Mouse (Mus musculus) G1E (cell line): ENCODE data around the gene Tssc4.

Source experiments
- CTCF ChIP-seq: IDR thresholded peaks from 2 replicates; pipeline ENCODE4 v1.5.1; 2012; ENCODE audit warnings: low read depth, low read length, inconsistent platforms, mixed read lengths
- GATA1 ChIP-seq: IDR thresholded peaks from 2 replicates; pipeline ENCODE4 v1.6.1; 2012; ENCODE audit warnings: borderline replicate concordance, low read length, inconsistent platforms, mixed read lengths
- TAL1 ChIP-seq: conservative IDR thresholded peaks from 2 replicates; pipeline ENCODE4 v1.6.1; 2012; ENCODE audit warnings: low read depth, low read length, inconsistent platforms, mixed read lengths

GRCm38 (mm10) chr7:143041138-143041822 lies 27.8 kb upstream of the Tssc4 start:
- TF ChIP-seq CTCF (no peak), GATA1 (no peak), TAL1 (no peak)
